Mouse (Mus musculus): ENCODE results near the gene Lrrc25. TPM values are rescaled to one million over a fixed set of nuclear protein-coding genes. Genes with fewer than 3 reads are reported as not detected.

The Lrrc25 gene
- total and polyA plus RNA-seq, 3 experiments: 0.30 to 5.9 (median 2.4) TPM

DNA sequence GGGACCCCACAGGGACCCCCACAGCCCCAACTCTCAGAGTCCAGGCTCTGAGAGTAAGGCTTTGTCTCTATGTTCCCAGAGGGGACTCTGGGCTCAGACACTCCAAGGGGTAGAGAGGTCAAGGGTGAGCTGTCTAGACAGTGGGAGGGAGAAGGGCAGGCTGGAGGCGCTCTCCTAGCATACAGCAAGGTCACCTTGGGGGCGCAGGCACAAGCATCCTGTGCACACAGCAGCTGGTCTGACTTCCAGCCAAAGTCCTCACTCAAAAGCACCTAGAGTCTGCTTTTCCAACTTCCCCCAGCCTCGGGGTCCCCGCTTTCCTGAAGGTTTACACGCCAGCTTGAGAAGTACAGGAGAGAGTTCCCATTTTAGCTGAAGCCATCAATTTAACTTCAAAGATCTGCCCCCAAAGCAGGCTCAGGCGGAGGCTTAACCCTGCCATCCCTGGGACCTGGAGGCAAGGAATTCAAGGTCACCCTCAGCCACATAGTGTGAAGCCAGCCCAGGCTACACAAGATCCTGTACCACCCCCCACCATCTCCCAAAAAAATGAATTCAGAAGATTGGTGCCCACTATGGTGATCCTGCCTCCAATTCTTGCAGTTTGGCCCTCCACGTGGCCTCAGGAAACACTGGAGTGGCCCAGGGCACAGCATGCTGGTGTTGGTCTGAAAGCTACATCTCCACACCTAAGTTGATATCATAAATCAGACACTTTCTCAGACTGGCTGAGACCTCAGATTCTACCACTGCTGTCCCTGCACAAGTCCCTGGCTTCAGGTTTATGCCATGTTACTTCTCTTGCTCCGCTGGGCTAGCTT, 31.6 kb downstream of the Lrrc25 start:
- no peaks in the 10 kb centered on the region for H3K79me2 ChIP-seq (replicated peaks; ENCODE audit: control insufficient read depth, extremely low read depth, insufficient read depth, poor library complexity, severe bottlenecking)
- H3K36me3 ChIP-seq (replicated peaks in 1 of 2; ENCODE audit: control insufficient read depth in 1 of 2, insufficient read depth in 1 of 2, low read length in 1 of 2): peaks cover 26 to 51% of the 10 kb centered on the region in 2 experiments
- H3K27me3 ChIP-seq (replicated peaks): no peaks in the 10 kb centered on the region
- peak overlapping the region; percentile 24; the same call in 1 of the 2 replicates for H3K27ac ChIP-seq (ENCODE audit: insufficient read depth, low read depth)
- no peak for TF ChIP-seq MAZ (IDR thresholded peaks at IDR 0.05; ENCODE audit: low read depth, low read length)
- no peak for TF ChIP-seq MAFK (IDR thresholded peaks at IDR 0.05; ENCODE audit: insufficient replicate concordance, low read length)
- H3K9ac ChIP-seq (ENCODE audit: insufficient read depth, low read depth): no peak overlapping the region
- in situ Hi-C loops (cut with MboI; ENCODE audit: low pct_ligation_motif_present, low pct_unique_long_range_greater_than_20kb, low sequenced_read_pairs) (loop anchor here (5.0 kb wide), 1 partner anchor 35 kb away; no protein-coding TSS in a partner anchor), dilution Hi-C loops (cut with MboI; ENCODE audit: extremely low pct_ligation_motif_present, extremely low pct_unique_long_range_greater_than_20kb, low sequenced_read_pairs) (no loop called here)
- H3K4me1 ChIP-seq (ENCODE audit: control insufficient read depth in 1 of 2, insufficient read depth in 2 of 2): peaks cover 39 to 65% of the 10 kb centered on the region in 2 experiments
- H3K4me2 ChIP-seq (ENCODE audit: insufficient read depth, low read depth, poor library complexity, severe bottlenecking): no peak overlapping the region
- H3K9me3 ChIP-seq (replicated peaks; ENCODE audit: low read length): no peaks in the 10 kb centered on the region
- no peak overlapping the region for H3K4me3 ChIP-seq (replicated peaks in 1 of 3; ENCODE audit: low read depth in 2 of 3, low read length in 2 of 3, poor library complexity in 1 of 3)
- DNase-seq (ENCODE audit: extremely low read depth): no peak

GRCm38 (mm10) chr8:70648164-70648442, 32.1 kb downstream of the Lrrc25 start:
- TF ChIP-seq ZNF384 (IDR thresholded peaks at IDR 0.05; ENCODE audit: low read depth, low read length) (peak; percentile 44), SMC3 (IDR thresholded peaks at IDR 0.05; ENCODE audit: low read depth, low read length) (no peak)
- DNase-seq (ENCODE audit: extremely low read depth): no peak
- no peak overlapping the region for H3K4me2 ChIP-seq (ENCODE audit: insufficient read depth, low read depth, poor library complexity, severe bottlenecking)
- no peaks in the 10 kb centered on the region for H3K27me3 ChIP-seq (replicated peaks)
- H3K79me2 ChIP-seq (replicated peaks; ENCODE audit: control insufficient read depth, extremely low read depth, insufficient read depth, poor library complexity, severe bottlenecking): no peaks in the 10 kb centered on the region
- dilution Hi-C loops (cut with MboI; ENCODE audit: extremely low pct_ligation_motif_present, extremely low pct_unique_long_range_greater_than_20kb, low sequenced_read_pairs) (no loop called here), in situ Hi-C loops (cut with MboI; ENCODE audit: low pct_ligation_motif_present, low pct_unique_long_range_greater_than_20kb, low sequenced_read_pairs) (loop anchor here (5.0 kb wide), 1 partner anchor 36 kb away; no protein-coding TSS in a partner anchor)
- H3K9me3 ChIP-seq (replicated peaks; ENCODE audit: low read length): no peaks in the 10 kb centered on the region
- H3K36me3 ChIP-seq (replicated peaks in 1 of 2; ENCODE audit: control insufficient read depth in 1 of 2, insufficient read depth in 1 of 2, low read length in 1 of 2): peaks cover 26 to 53% of the 10 kb centered on the region in 2 experiments
- H3K4me1 ChIP-seq (ENCODE audit: control insufficient read depth in 1 of 2, insufficient read depth in 2 of 2): peaks cover 39 to 68% of the 10 kb centered on the region in 2 experiments
- no peak overlapping the region for H3K4me3 ChIP-seq (replicated peaks in 1 of 3; ENCODE audit: low read depth in 2 of 3, low read length in 2 of 3, poor library complexity in 1 of 3)
- H3K9ac ChIP-seq (ENCODE audit: insufficient read depth, low read depth): no peak overlapping the region
- H3K27ac ChIP-seq (ENCODE audit: insufficient read depth, low read depth): no peak overlapping the region

GRCm38 (mm10) chr8:70648921-70649320, 33.0 kb downstream of the Lrrc25 start:
- Histone ChIP-seq H3K27ac (ENCODE audit: insufficient read depth, low read depth) (0 out of 2 replicates have a peak overlapping the region, but pooled peaks have one; percentile 12), H3K4me3 (replicated peaks in 1 of 3; ENCODE audit: low read depth in 2 of 3, low read length in 2 of 3, poor library complexity in 1 of 3) (no peak overlapping the region), H3K79me2 (replicated peaks; ENCODE audit: control insufficient read depth, extremely low read depth, insufficient read depth, poor library complexity, severe bottlenecking) (no peaks in the 10 kb centered on the region), H3K36me3 (replicated peaks in 1 of 2; ENCODE audit: control insufficient read depth in 1 of 2, insufficient read depth in 1 of 2, low read length in 1 of 2) (peaks cover 26 to 55% of the 10 kb centered on the region in 2 experiments), H3K27me3 (replicated peaks) (no peaks in the 10 kb centered on the region), H3K4me2 (ENCODE audit: insufficient read depth, low read depth, poor library complexity, severe bottlenecking) (no peak overlapping the region), H3K9ac (ENCODE audit: insufficient read depth, low read depth) (no peak overlapping the region), H3K4me1 (ENCODE audit: control insufficient read depth in 1 of 2, insufficient read depth in 2 of 2) (peaks cover 36 to 72% of the 10 kb centered on the region in 2 experiments), H3K9me3 (replicated peaks; ENCODE audit: low read length) (no peaks in the 10 kb centered on the region)
- DNase-seq (ENCODE audit: extremely low read depth): no peak
- dilution Hi-C loops (cut with MboI; ENCODE audit: extremely low pct_ligation_motif_present, extremely low pct_unique_long_range_greater_than_20kb, low sequenced_read_pairs): no loop called here
- TF ChIP-seq USF2 (conservative IDR thresholded peaks at IDR 0.05; ENCODE audit: low read depth, low read length) (no peak), TBP (conservative IDR thresholded peaks at IDR 0.05; ENCODE audit: low read depth, low read length) (no peak)
- in situ Hi-C loops (cut with MboI; ENCODE audit: low pct_ligation_motif_present, low pct_unique_long_range_greater_than_20kb, low sequenced_read_pairs): loop anchor here (5.0 kb wide), 1 partner anchor 37 kb away; no protein-coding TSS in a partner anchor
